Mouse (Mus musculus): Measurements from ENCODE around the gene Fxr1. TPM values are rescaled to one million over a fixed set of nuclear protein-coding genes. Genes with fewer than 3 reads are reported as not detected.
"Not testable (repeated sequence)": the region's sequence is repeated elsewhere in the genome, so short reads cannot be mapped to it uniquely, and the experiment has no call there.

The Fxr1 gene
- polyA plus RNA-seq (2015; fragmentation: Nextera tagmentation; extraction: Ambion mirVana): 45.5 and 45.8 TPM in 2 replicates

DNA sequence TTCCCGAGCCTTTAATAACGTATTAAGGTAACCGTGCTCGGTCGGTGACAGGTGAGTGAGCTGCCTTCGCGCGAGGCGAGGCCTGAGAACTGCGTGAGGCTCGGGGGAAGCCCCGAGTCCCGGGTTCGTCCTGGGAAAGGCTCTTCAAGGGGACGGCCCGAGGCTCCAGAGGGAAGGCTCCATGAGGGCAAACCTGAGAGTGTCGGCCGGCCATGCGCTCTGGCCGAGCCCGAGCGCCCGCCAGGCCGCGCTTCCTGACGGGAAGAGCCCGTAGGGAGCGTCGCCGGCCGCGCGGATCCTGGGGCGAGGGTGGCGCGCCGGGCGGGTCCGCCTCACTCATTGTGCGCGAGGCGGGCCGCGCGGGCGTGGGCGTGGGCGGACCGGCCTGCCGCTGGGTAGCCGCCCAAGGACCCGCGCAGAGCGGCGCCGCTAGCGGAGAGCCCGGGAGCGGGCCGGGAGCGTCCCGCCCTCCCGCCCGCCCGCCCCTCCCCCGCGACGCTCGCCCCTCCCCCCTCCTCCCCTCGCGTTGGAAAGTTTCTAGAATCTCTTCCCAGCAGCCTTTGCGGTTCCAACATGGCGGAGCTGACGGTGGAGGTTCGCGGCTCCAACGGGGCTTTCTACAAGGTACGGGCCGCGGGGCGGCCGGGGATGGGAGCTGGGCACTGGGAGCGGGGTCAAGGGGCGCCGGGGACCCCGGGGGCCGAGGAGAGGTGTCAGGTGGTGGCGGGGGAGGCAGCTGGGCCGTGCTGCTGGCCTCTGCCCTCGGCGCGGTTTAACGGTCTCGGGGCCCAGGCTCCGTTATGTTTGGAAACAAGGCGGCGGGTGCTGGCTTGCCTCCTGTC is at the start of gene Fxr1:
Gene Fxr1 (plus strand): TSS at position 404 of the 842 bp plus-strand sequence.
- WGBS: under 1% methylated on average over 69 of the region's 97 CpGs
- ATAC-seq: peak; percentile 98
- Histone ChIP-seq H3K4me2 (replicated peaks) (peak within 1 kb of the TSS; percentile 80), H3K4me1 (replicated peaks) (peaks cover 18% of the 10 kb centered on the region), H3K4me3 (replicated peaks) (peak within 1 kb of the TSS; percentile 97), H3K36me3 (no peaks in the 10 kb centered on the region), H3K27me3 (no peaks in the 10 kb centered on the region), H3K9ac (replicated peaks) (peak within 1 kb of the TSS; percentile 98), H3K27ac (peak within 1 kb of the TSS; percentile 94), H3K9me3 (no peaks in the 10 kb centered on the region)

DNA sequence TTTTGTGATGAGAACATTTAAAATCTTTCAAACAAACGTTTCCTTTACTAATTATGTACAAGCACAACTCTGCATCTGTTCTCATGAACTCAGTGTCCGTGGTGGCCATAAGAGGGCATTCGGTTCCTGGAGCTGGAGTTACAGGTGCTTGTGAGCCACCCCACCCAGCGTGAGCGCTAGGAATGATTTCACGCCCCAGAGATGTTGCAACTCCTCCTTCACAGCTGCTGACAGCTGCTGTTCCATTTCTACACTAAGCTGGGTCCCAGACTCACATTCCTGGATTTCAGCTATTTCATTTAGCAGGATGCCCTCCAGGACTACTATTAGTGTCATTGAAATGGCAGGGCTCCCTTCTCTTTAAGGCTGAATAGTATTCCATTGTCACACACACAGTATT is 40.3 kb upstream of the Fxr1 start:
- no peak overlapping the region for H3K9ac ChIP-seq (replicated peaks)
- H3K27ac ChIP-seq: no peak overlapping the region
- H3K4me3 ChIP-seq (replicated peaks): no peak overlapping the region
- H3K27me3 ChIP-seq: no peaks in the 10 kb centered on the region
- no peaks in the 10 kb centered on the region for H3K36me3 ChIP-seq
- H3K4me2 ChIP-seq (replicated peaks): no peak overlapping the region
- no peaks in the 10 kb centered on the region for H3K9me3 ChIP-seq
- H3K4me1 ChIP-seq (replicated peaks): no peaks in the 10 kb centered on the region
- WGBS: 82% methylated on average over 6 of the region's 6 CpGs
- ATAC-seq: no peak

DNA sequence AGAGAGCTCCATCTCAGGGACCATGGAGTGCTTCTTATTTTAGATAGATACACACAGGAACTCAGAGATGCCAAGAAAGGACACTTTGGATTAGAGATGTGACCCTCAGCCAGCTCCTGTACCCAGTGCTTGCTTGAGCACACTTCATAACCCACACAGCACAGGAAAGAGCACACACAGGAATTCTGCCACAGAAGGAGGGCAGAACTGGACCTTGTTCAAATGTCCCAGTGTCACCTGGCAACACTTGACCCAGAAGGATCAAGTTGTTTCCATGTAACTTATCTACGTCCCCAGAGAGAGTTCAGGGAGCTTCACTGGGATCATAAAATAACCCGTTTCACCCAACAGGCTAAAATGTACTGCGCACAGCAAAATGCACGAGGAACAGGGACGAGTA is 37.0 kb upstream of the Fxr1 start:
- Histone ChIP-seq H3K27me3 (no peaks in the 10 kb centered on the region), H3K9ac (replicated peaks) (no peak overlapping the region), H3K4me1 (replicated peaks) (no peaks in the 10 kb centered on the region), H3K27ac (no peak overlapping the region), H3K4me2 (replicated peaks) (no peak overlapping the region), H3K36me3 (no peaks in the 10 kb centered on the region), H3K4me3 (replicated peaks) (no peak overlapping the region), H3K9me3 (no peaks in the 10 kb centered on the region)
- WGBS: 86% methylated on average over 5 of the region's 5 CpGs
- no peak for ATAC-seq

DNA sequence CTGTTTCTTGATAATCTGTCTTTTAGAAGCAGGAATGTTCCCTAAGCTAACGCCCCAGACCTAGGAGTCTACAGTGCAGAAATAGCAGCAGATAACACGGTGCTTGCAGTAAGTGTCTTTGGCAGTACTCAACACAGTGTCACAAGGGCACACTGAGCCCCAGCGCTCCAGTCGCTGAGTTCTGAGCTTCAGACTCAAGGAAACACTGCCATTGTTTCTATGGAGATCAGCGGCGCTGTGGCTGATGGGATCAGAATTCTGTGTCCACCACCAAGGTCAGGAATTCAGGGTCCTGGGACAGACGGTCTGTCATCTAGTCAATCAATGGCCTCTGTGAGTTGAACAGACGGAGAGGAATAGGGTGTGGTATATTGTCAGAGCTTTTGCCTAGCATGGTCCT is 30.4 kb upstream of the Fxr1 start:
- no peaks in the 10 kb centered on the region for H3K27me3 ChIP-seq
- H3K36me3 ChIP-seq: no peaks in the 10 kb centered on the region
- ATAC-seq: no peak
- no peak overlapping the region for H3K27ac ChIP-seq
- no peaks in the 10 kb centered on the region for H3K9me3 ChIP-seq
- H3K4me1 ChIP-seq (replicated peaks): no peaks in the 10 kb centered on the region
- no peak overlapping the region for H3K4me3 ChIP-seq (replicated peaks)
- 65% methylated on average over 8 of the region's 8 CpGs for WGBS
- H3K4me2 ChIP-seq (replicated peaks): no peak overlapping the region
- no peak overlapping the region for H3K9ac ChIP-seq (replicated peaks)

DNA sequence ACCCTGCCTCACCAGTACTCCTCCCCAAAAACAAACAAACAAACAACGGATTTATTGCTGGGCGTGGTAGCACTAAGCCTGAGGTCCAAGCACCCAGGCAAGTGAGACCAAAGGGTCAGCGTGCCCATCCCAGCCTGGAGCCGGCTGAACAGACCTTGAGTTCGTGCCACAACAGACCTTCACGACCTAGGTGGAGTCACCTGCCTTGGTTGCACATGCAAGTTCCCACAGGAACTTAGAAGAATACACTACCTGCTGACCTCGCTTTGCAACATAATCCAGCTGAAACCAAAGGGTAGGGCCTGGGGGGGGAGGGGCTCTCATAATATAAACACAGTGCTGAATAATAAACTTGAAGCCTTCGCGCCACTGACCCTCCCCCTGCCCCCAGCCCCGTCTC is 29.3 kb upstream of the Fxr1 start:
- no peak overlapping the region for H3K27ac ChIP-seq
- no peak overlapping the region for H3K9ac ChIP-seq (replicated peaks)
- H3K9me3 ChIP-seq: no peaks in the 10 kb centered on the region
- no peak overlapping the region for H3K4me3 ChIP-seq (replicated peaks)
- H3K36me3 ChIP-seq: no peaks in the 10 kb centered on the region
- no peak for ATAC-seq
- H3K4me2 ChIP-seq (replicated peaks): no peak overlapping the region
- H3K4me1 ChIP-seq (replicated peaks): no peaks in the 10 kb centered on the region
- WGBS: 81% methylated on average over 10 of the region's 10 CpGs
- H3K27me3 ChIP-seq: no peaks in the 10 kb centered on the region

DNA sequence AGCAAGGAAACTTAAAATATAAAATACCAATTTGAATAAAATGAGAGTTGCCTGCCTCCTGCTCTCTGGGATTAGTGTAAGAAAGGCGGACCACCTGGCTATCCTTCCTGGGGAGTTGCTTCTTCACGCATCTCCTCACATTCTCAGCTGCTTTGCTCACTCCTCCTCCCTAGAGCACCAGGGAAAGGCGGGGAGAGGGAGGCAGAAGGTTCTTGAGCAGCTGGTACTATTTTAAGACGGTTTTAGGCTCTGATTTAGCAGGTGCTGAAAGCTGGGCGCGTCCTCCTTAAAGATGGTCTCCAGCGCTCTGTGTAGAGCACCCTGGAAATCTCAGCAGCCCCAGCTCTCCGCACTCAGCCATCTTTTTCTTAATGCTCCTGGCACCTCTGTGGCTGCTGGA is 28.8 kb upstream of the Fxr1 start:
- no peak overlapping the region for H3K9ac ChIP-seq (replicated peaks)
- no peaks in the 10 kb centered on the region for H3K4me1 ChIP-seq (replicated peaks)
- WGBS: 67% methylated on average over 8 of the region's 8 CpGs
- H3K27ac ChIP-seq: no peak overlapping the region
- ATAC-seq: no peak
- H3K36me3 ChIP-seq: no peaks in the 10 kb centered on the region
- no peaks in the 10 kb centered on the region for H3K27me3 ChIP-seq
- no peak overlapping the region for H3K4me3 ChIP-seq (replicated peaks)
- H3K9me3 ChIP-seq: no peaks in the 10 kb centered on the region
- H3K4me2 ChIP-seq (replicated peaks): no peak overlapping the region

DNA sequence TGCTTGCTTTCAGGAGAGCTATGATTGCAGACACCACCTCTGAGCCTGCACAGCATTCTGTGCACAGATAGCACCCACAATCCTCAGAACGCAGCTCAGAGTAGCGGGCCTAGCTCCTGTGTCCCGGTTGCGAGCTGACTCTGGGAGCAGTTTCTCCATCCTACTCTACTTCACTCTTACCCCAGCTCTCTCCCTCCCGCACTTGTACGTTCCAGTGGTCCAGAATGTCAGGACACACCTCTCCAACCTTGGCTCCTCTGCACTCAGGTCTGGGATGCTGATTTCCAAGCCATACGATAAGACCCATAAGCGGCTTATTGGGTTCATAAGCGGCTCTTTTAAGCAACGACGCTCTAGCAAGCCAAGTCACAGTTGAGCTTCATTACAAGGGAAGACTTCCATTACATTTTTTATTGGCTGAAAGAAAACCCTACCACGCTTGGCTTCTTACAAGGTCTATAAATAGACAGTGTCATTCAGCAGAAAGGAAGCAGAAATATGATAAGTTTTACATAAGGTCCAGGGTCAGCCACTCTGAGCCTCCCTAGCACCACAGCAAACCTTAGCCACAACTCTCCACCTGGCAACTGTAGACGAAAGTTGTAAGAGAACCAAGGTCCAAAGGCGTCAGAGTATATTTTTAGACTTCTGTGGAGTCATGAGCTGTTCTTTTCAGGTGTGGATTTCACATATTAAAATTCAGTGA is 26.2 kb upstream of the Fxr1 start:
- H3K27me3 ChIP-seq: no peaks in the 10 kb centered on the region
- H3K4me1 ChIP-seq (replicated peaks): no peaks in the 10 kb centered on the region
- H3K36me3 ChIP-seq: no peaks in the 10 kb centered on the region
- H3K27ac ChIP-seq: no peak overlapping the region
- no peak overlapping the region for H3K9ac ChIP-seq (replicated peaks)
- no peak overlapping the region for H3K4me2 ChIP-seq (replicated peaks)
- H3K9me3 ChIP-seq: no peaks in the 10 kb centered on the region
- 89% methylated on average over 14 of the region's 14 CpGs for WGBS
- no peak for ATAC-seq
- H3K4me3 ChIP-seq (replicated peaks): no peak overlapping the region

DNA sequence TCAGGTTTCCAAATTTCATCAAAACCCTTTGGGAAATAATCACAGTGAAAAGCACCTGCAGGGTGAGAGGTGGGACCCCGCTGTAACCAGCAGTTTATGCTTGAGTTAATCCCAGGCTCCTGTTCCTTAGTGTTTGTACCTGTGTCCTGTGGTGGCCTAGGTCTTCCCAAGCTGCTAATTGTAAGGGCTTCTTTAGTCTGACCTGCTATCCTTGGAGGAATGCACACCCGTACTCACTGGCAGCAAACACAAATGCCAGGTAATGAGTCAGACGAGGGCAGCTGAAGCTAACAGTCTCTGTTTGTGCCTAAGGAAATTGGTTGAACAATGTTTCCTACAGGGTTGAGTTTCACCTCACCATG is 25.6 kb upstream of the Fxr1 start:
- Histone ChIP-seq H3K4me1 (replicated peaks) (no peaks in the 10 kb centered on the region), H3K9me3 (no peaks in the 10 kb centered on the region), H3K27ac (no peak overlapping the region), H3K27me3 (no peaks in the 10 kb centered on the region), H3K36me3 (no peaks in the 10 kb centered on the region), H3K4me2 (replicated peaks) (no peak overlapping the region), H3K4me3 (replicated peaks) (no peak overlapping the region), H3K9ac (replicated peaks) (no peak overlapping the region)
- ATAC-seq: no peak
- WGBS: 87% methylated on average over 3 of the region's 3 CpGs

DNA sequence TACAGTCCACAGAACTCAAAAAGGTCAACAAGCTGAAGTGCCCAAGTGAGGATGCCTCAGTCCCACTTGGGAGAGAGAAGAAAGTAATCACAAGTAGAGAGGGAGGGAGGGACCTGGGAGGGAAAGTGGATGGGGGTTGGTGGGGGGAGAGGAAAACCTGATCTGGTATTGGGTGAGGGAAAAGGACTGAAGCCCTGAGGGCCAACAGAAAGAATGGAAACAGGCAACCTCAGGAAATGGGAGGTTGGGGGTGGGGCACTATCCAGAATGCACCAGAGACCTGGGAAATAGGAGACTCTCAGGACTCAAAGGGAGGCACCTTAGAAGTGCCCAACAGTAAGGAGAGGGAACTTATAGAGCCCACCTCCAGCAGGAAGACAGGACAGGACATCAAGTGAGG is 18.1 kb upstream of the Fxr1 start:
- H3K4me1 ChIP-seq (replicated peaks); ATAC-seq; H3K27ac ChIP-seq; H3K36me3 ChIP-seq; H3K4me2 ChIP-seq (replicated peaks); H3K4me3 ChIP-seq (replicated peaks); H3K27me3 ChIP-seq; H3K9ac ChIP-seq (replicated peaks); H3K9me3 ChIP-seq: not testable (repeated sequence)

DNA sequence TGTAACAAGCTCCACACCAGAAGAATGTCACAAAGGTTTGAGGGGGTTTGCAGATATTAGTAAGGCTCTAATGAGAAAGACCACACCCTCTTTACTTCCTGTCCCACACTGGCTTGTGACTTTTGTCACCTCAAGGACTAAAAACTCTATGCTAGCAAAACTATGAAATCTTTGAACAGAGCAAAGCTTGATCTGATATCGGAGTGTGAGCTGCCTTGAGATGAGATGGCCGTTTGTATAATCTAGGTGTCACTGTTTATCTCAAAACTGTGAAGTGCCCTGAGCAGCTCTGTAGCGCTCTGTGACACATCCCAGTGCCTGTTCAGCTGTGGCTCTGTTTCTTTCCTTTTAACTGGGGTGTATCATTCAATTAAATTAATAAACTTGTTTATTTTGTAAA is 15.9 kb upstream of the Fxr1 start:
- no peak overlapping the region for H3K4me3 ChIP-seq (replicated peaks)

DNA sequence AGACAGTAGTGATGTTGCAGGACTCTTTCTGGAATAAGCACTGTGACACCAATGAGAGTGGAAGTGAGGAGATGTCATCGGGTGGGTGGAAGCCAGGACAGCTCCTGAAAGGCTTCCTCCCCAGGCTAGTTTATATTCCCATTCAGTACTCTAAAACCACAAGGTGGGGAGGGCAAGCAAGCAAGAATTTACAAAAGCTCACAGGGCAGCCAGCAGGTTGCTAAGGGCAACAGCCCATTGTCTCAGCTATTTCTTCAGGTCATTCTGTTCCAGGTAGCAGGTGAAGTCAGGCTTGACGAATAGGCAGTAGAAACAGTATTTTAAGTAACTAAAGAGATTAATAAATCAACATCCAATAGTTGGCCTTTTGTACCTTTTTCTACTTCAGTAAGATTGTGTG is 13.4 kb upstream of the Fxr1 start:
- H3K4me1 ChIP-seq (replicated peaks): no peaks in the 10 kb centered on the region
- H3K36me3 ChIP-seq: no peaks in the 10 kb centered on the region
- WGBS: 40% methylated on average over 2 of the region's 2 CpGs
- no peak overlapping the region for H3K9ac ChIP-seq (replicated peaks)
- H3K4me3 ChIP-seq (replicated peaks): no peak overlapping the region
- H3K27me3 ChIP-seq: no peaks in the 10 kb centered on the region
- no peak overlapping the region for H3K27ac ChIP-seq
- H3K4me2 ChIP-seq (replicated peaks): no peak overlapping the region
- ATAC-seq: no peak
- H3K9me3 ChIP-seq: no peaks in the 10 kb centered on the region

More for the DNA sequence above, 15.9 kb upstream of the Fxr1 start:
- H3K36me3 ChIP-seq: no peaks in the 10 kb centered on the region
- H3K27ac ChIP-seq: no peak overlapping the region
- no peak overlapping the region for H3K4me2 ChIP-seq (replicated peaks)
- H3K27me3 ChIP-seq: no peaks in the 10 kb centered on the region
- no peak overlapping the region for H3K9ac ChIP-seq (replicated peaks)
- no peak for ATAC-seq
- no peaks in the 10 kb centered on the region for H3K4me1 ChIP-seq (replicated peaks)
- 86% methylated on average over 3 of the region's 3 CpGs for WGBS
- H3K9me3 ChIP-seq: no peaks in the 10 kb centered on the region

DNA sequence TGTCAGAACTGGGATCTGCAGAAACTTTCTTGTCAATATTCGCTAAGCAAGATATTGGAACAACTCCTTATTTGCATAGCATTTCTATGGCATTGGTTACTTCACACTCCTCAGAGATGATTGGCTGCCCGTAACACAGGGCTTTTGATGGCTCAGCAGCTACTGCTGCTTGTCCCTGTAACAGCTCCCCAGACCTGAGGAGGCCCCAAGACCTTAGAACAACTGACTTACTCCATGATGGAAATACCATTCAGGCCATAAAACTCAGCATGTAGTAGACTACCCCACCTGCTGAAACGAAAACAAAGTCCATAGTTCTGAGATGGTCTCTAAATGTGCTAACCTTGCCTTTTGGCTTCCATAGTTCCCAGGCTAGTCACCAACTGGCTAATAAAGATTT is 12.9 kb upstream of the Fxr1 start:
- 73% methylated on average over 3 of the region's 3 CpGs for WGBS
- no peaks in the 10 kb centered on the region for H3K36me3 ChIP-seq
- no peaks in the 10 kb centered on the region for H3K4me1 ChIP-seq (replicated peaks)
- no peak for ATAC-seq
- H3K27me3 ChIP-seq: no peaks in the 10 kb centered on the region
- H3K4me3 ChIP-seq (replicated peaks): no peak overlapping the region
- H3K9ac ChIP-seq (replicated peaks): no peak overlapping the region
- H3K27ac ChIP-seq: no peak overlapping the region
- H3K9me3 ChIP-seq: no peaks in the 10 kb centered on the region
- H3K4me2 ChIP-seq (replicated peaks): no peak overlapping the region
